Mouse (Mus musculus) intestine, embryonic 15.5 days (tissue): ENCODE data around the gene Gm12184. TPM values are rescaled to one million over a fixed set of nuclear protein-coding genes. Genes with fewer than 3 reads are reported as not detected.
"Not testable (repeated sequence)": the region's sequence is repeated elsewhere in the genome, so short reads cannot be mapped to it uniquely, and the experiment has no call there.

Experiments used
- ATAC-seq: fragments of 200-750 bp; cut with Nextera tagmentation; 2 replicates; pipeline ENCODE4 v1.8.0; 2017; ENCODE audit warnings: moderate TSS enrichment, moderate library complexity
- H3K27ac ChIP-seq: fragments of 300-500 bp; sonication (generic); 2 replicates; pipeline ENCODE4 v1.5.1; 2015; ENCODE audit warnings: mild to moderate bottlenecking, inconsistent platforms
- H3K27me3 ChIP-seq: fragments of 300-500 bp; sonication (generic); replicated peaks from 2 replicates; pipeline ENCODE4 v1.6.1; 2015; ENCODE audit warnings: inconsistent platforms
- H3K36me3 ChIP-seq: fragments of 300-500 bp; sonication (generic); 2 replicates; pipeline ENCODE4 v1.6.1; 2015; ENCODE audit warnings: inconsistent platforms
- H3K4me1 ChIP-seq: fragments of 300-500 bp; sonication (generic); replicated peaks from 2 replicates; pipeline ENCODE4 v1.6.1; 2015; ENCODE audit warnings: inconsistent platforms
- H3K4me2 ChIP-seq: fragments of 300-500 bp; sonication (generic); replicated peaks from 2 replicates; pipeline ENCODE4 v1.6.1; 2015; ENCODE audit warnings: mild to moderate bottlenecking, inconsistent platforms
- H3K4me3 ChIP-seq: fragments of 300-500 bp; sonication (generic); replicated peaks from 2 replicates; pipeline ENCODE4 v1.5.1; 2015; ENCODE audit warnings: inconsistent platforms
- H3K9ac ChIP-seq: fragments of 300-500 bp; sonication (generic); 2 replicates; pipeline ENCODE4 v1.6.1; 2015; ENCODE audit warnings: inconsistent platforms
- H3K9me3 ChIP-seq: fragments of 300-500 bp; sonication (generic); 2 replicates; pipeline ENCODE4 v1.6.1; 2016; ENCODE audit warnings: inconsistent platforms
- WGBS: fragments of 180-500 bp; shearing (Covaris S2); methylation state at CpG from one replicate; pipeline ENCODE4 v1.1.7; 2015; 5-methylcytosine and 5-hydroxymethylcytosine counted together
- polyA plus RNA-seq: library from polyadenylated mRNA; unstranded; fragments of >200 nt; fragmentation: Nextera tagmentation; extraction: Ambion mirVana; gene quantifications from 2 replicates; pipeline ENCODE4 v1.2.1, GENCODE M21; 2015

The Gm12184 gene
- polyA plus RNA-seq = 3.7 and 5.4 TPM in 2 replicates

DNA sequence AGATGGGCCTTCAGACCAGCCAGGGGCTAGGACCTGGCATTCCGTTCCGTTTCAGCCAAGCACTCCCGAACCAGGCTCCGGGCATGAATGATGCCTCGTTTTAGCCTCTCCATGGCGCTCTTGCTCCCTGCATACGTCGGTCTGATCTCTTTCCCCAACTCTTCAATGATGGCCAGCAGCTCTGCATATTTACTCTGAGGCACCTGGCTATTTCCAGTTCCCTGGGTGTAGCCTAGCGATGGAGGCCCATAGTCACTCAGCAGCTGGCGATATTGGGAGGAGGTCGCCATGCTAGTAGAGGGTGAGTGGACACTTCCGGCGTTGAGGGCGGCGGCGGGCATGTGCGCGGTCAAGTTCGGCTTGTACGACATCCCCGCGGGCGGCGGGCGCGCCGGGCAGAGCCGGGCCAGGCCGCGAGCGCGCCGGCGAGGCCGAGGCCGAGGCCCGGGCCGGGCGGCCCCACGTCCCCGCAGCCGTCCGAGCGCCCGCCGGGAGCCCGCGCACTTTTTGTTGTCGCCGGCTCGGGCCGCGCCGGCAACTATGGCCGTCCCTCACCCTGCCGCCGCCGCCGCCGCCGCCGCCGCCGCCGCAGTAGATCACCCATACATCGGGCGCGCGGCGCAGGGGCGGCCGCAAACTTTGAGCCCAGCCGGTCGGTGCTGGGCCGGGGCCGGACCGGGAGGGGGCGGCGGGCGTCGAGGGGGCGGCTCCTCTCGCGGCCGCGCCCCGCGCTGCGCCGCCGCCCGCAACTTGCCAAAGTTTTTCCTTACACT is at the start of gene Gm12184, which contains the start of gene Trim7:
Gene Gm12184 (minus strand): TSS at position 677 of the 773 bp plus-strand sequence.
Gene Trim7 (plus strand): TSS at position 162 of the 773 bp plus-strand sequence.
- not testable (repeated sequence) for H3K27me3 ChIP-seq, H3K36me3 ChIP-seq, H3K9me3 ChIP-seq
- peaks cover 10% of the 10 kb centered on the region; the same call in 1 of the 2 replicates for H3K4me1 ChIP-seq
- peak; percentile 87 for ATAC-seq
- H3K4me3 ChIP-seq = peak within 1 kb of the TSS; percentile 46
- H3K4me2 ChIP-seq = peak within 1 kb of the TSS; percentile 69
- peak within 1 kb of the TSS; percentile 48 for H3K9ac ChIP-seq
- H3K27ac ChIP-seq = peak within 1 kb of the TSS; percentile 48; the same call in 1 of the 2 replicates
- under 1% methylated on average over 70 of the region's 92 CpGs for WGBS

DNA sequence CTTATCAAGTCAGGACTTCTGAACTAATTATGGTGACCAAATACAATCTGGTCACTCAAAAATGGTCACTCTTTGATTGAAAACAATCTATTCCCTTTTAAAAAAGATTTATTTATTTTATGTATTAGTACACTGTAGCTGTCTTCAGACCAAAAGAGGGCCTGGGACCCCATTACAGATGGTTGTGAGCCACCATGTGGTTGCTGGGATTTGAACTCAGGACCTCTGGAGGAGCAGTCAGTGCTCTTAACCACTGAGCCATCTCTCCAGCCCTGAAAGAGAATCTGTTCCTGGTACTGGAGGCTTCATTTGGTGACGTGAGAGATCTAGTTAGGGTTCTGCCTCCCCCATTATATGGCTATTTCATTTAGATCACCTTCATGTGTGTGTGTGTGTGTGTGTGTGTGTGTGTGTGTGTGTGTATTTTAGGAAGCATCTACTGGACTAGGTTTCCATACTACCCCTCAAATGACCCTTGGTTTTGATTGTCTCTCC is 48.9 kb upstream of the Gm12184 start:
- H3K4me2 ChIP-seq, H3K36me3 ChIP-seq, H3K4me3 ChIP-seq, ATAC-seq, H3K27ac ChIP-seq, H3K9ac ChIP-seq, H3K27me3 ChIP-seq, H3K9me3 ChIP-seq: not testable (repeated sequence)
- 92% methylated on average over 1 of the region's 1 CpGs for WGBS
- H3K4me1 ChIP-seq = peaks cover 18% of the 10 kb centered on the region

DNA sequence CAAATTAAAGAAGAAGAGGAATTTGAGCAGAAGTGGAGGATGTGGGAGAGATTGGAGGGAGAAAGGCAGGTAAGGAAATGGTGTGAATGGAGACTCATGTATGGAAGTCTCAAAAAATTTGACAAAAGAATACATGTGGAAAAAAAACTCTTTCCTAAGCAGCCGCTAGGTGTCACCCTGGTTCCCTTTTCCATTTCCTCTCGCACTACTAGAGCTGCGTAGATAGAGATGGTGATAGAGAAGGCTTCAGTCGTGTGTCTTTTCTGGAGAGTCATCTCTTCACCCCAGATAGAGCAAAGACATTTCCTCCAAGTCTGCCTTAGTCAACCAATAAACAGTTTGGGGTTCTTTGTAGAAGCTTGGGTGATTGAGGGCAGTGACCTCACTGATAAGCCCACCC is 48.0 kb upstream of the Gm12184 start:
- Histone ChIP-seq H3K4me1 (peaks cover 26% of the 10 kb centered on the region), H3K9ac (no peak overlapping the region), H3K4me3 (no peak overlapping the region), H3K27me3 (no peaks in the 10 kb centered on the region), H3K36me3 (no peaks in the 10 kb centered on the region), H3K9me3 (no peaks in the 10 kb centered on the region), H3K27ac (no peak overlapping the region), H3K4me2 (no peak overlapping the region)
- under 1% methylated on average over 4 of the region's 4 CpGs for WGBS
- ATAC-seq = no peak

DNA sequence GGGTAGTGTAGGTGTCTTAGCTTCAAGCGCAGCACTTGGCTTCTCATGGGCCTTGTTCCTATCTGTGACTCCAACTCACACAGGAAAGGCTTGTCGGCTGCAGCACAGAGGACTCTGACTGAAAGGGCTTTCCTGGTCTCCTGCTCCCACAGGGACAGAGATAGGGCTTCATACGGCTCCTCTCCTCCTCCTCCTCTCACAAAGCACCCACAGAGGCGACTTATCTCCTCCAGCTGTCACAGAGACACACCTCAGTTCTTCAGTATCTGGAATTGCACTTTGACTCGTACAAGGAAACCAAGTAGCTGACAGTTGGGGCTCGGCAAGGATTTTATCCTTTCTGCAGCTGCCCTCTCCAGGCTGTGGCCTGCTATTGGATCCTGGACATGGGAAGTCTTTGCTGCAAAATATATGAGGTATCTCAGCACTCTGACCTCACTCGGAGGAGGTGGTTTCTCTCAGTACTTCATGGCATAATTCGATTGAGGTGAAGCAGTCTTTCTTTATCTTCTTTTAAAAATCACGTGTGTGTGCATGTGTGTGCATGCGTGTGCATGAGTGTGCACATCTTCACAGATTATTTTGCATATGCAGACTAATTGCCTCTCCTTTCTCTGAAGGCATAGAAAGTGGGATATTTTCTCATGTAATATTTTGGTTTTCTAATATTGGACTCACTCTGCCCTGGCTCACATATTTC is 47.3 kb upstream of the Gm12184 start:
- 44% methylated on average over 10 of the region's 10 CpGs for WGBS
- no peak overlapping the region for H3K4me3 ChIP-seq
- peaks cover 32% of the 10 kb centered on the region for H3K4me1 ChIP-seq
- H3K27me3 ChIP-seq = no peaks in the 10 kb centered on the region
- peak overlapping the region; percentile 35 for H3K4me2 ChIP-seq
- peak; percentile 64 for ATAC-seq
- H3K9ac ChIP-seq = no peak overlapping the region
- no peaks in the 10 kb centered on the region for H3K36me3 ChIP-seq
- peak overlapping the region; percentile 81 for H3K27ac ChIP-seq
- H3K9me3 ChIP-seq = no peaks in the 10 kb centered on the region

DNA sequence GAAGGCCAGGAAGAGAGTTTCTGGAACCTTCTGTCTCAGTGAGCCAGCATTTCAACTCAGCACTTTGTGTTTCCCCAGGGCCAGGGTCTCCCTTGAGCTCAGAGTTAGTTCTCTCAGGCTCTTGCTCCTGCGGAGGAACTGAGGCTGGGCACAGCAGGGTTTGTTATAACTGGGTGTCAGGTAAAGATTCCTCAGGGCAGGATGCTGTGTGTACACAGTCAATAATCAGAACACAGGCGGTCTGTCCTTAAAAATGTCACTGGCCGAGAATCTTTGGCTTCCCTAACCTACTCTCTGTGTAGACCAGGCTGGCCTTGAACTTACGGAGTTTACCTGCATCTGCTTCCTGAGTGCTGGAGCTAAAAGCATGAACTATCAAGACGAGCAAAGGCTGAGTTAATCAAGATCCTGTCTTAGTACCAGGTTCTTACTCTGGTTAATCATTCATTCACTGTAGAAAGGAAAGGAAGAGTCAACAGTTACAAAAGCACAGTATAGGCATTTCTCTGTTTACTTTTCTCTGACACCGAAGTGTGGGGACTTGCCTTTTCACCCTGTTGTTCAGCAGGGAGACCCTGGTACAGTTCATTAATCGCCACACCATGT is 46.3 kb upstream of the Gm12184 start:
- H3K4me1 ChIP-seq = peaks cover 33% of the 10 kb centered on the region
- no peak overlapping the region for H3K4me3 ChIP-seq
- peak; percentile 50 for ATAC-seq
- H3K9me3 ChIP-seq = no peaks in the 10 kb centered on the region
- H3K27ac ChIP-seq = peak overlapping the region; percentile 81
- no peaks in the 10 kb centered on the region for H3K27me3 ChIP-seq
- H3K4me2 ChIP-seq = peak overlapping the region; percentile 86
- H3K36me3 ChIP-seq = no peaks in the 10 kb centered on the region
- no peak overlapping the region for H3K9ac ChIP-seq
- WGBS = 60% methylated on average over 7 of the region's 7 CpGs

DNA sequence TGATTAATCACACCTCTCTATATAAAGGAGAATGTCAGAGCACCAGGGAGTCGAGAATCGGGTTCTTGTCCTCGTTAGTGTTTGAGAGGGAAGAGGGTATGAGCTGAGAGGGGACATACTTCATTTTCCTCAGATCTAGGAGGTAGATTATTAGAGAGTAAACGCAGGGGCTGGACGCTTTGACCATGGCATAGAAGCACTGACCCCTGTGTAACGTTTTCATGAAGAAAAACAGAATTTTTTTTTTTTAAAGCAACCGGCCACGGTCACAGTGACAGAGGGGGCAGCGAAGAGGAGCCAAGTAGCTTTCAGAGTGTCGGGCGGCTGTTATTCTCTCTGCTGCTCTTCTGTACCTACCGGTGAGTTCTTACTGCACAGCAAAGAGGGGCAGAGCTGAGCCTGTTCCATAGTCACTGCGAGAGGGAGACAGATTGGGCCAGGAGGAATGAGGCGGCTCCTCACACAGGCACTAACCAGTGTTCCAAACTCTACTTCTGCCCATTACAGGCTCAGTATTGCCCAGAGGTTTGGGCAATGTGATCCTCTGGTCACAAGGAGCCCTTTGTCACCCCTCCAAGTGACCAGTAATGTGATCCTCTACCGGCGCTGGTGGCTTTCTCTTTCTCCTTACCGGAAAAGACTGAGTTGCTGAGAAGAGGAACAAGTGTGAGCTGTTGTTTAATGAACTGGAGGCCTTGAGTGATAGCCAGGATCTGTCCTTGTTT is 45.5 kb upstream of the Gm12184 start:
- Histone ChIP-seq H3K9me3 (no peaks in the 10 kb centered on the region), H3K4me3 (peak overlapping the region; percentile 47), H3K27ac (peak overlapping the region; percentile 80), H3K4me2 (peak overlapping the region; percentile 86), H3K36me3 (no peaks in the 10 kb centered on the region), H3K4me1 (peaks cover 33% of the 10 kb centered on the region), H3K9ac (peak overlapping the region; percentile 54), H3K27me3 (no peaks in the 10 kb centered on the region)
- WGBS = 14% methylated on average over 17 of the region's 17 CpGs
- no peak for ATAC-seq

DNA sequence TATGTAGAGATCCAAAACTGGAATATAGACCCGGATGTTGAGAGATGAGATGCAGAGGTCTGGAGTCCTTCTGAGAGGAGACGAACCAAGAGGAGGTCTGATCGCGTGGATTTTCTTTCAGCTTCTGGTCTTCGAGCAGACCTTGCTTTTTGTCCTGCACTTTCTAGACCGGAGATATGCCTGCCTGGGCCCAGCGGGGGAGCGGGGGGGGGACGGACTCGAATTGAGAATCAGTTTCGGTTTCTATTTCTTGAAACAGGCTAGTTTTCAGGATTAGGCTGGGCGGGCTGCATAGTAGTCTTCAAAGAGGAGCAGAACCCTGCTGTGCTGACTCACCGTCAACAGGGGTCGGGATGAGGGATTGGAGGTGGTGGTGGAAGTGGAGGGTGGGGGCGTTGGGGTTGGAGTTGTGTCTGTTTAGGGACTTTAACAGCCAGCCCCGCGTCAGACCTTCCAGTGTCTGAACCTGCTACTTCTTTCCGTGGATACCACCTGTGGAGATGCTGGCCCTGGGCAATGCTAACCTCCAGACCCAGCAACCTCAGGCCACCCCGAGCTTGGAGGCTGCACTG is 44.8 kb upstream of the Gm12184 start, which contains the start of gene Irgm1:
Gene Irgm1 (minus strand): TSS at position 483 of the 572 bp plus-strand sequence.
- H3K9me3 ChIP-seq = no peaks in the 10 kb centered on the region
- H3K4me3 ChIP-seq = peak within 1 kb of the TSS; percentile 47
- H3K27me3 ChIP-seq = no peaks in the 10 kb centered on the region
- H3K36me3 ChIP-seq = no peaks in the 10 kb centered on the region
- 1% methylated on average over 19 of the region's 19 CpGs for WGBS
- H3K27ac ChIP-seq = peak within 1 kb of the TSS; percentile 80
- ATAC-seq = peak; percentile 24
- H3K4me1 ChIP-seq = peaks cover 33% of the 10 kb centered on the region
- peak within 1 kb of the TSS; percentile 86 for H3K4me2 ChIP-seq
- H3K9ac ChIP-seq = peak within 1 kb of the TSS; percentile 54

DNA sequence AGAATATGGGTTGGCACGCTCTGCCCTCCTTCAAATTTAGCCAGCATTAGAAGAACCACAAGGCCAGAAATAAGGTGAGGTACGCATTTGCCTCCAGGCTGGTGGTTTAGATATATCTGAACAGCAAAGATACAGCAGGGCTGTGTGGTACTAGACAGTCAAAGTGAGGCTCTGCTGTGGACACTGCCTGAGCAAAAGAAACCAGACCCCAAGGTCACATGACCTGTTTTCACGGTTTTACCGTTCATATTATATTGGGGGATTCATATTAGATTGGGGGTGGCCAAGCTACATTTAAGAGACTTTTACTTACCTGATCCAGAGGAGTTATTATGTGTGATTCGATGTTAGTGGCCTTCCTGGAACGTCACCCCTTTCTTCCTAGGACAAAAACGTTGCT is 44.3 kb upstream of the Gm12184 start:
- no peak for ATAC-seq
- Histone ChIP-seq H3K4me3 (peak overlapping the region; percentile 47), H3K36me3 (no peaks in the 10 kb centered on the region), H3K9ac (peak overlapping the region; percentile 54), H3K27ac (peak overlapping the region; percentile 80), H3K4me1 (peaks cover 33% of the 10 kb centered on the region), H3K9me3 (no peaks in the 10 kb centered on the region), H3K27me3 (no peaks in the 10 kb centered on the region), H3K4me2 (peak overlapping the region; percentile 86)
- whole genome bisulfite sequencing = 26% methylated on average over 7 of the region's 7 CpGs

DNA sequence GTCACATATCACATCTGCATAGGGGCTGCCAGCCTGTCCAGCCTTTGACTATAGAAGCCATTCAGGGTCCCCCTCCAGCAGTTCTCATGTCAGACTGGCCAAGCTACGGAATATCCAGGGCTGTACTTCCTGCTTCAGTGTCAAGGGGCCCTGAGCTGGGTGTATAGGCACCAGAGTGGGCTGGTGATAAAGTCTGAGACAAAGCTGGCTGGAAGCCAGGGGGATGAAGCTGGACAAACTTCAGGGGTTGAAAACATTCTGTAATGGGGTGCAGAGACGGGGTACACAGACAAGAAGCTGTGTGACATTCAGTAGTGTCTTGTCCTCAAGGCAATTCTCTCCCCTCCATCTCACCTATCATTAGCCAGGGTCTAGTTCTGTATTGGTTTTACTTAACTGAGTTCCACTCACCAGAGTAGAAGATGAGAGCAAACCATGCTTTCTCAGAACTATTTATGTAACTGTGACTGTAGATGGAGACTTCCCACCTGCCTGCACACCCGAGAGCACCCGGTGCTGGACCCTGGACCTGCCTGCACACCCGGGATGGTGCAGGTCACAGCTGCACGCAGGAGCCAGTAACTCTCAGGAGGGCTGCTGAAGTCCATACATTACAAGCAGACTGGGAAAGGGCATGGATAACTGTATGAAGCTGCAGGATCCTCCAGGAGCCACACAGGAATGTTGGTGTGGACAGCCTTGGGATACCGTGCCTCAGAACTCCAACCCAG is 43.1 kb upstream of the Gm12184 start:
- peak; percentile 49 for ATAC-seq
- Histone ChIP-seq H3K4me3 (peak overlapping the region; percentile 47), H3K27ac (peak overlapping the region; percentile 80), H3K27me3 (no peaks in the 10 kb centered on the region), H3K36me3 (no peaks in the 10 kb centered on the region), H3K4me1 (peaks cover 31% of the 10 kb centered on the region), H3K4me2 (peak overlapping the region; percentile 86), H3K9me3 (no peaks in the 10 kb centered on the region), H3K9ac (peak overlapping the region; percentile 54)
- WGBS = 21% methylated on average over 7 of the region's 7 CpGs

DNA sequence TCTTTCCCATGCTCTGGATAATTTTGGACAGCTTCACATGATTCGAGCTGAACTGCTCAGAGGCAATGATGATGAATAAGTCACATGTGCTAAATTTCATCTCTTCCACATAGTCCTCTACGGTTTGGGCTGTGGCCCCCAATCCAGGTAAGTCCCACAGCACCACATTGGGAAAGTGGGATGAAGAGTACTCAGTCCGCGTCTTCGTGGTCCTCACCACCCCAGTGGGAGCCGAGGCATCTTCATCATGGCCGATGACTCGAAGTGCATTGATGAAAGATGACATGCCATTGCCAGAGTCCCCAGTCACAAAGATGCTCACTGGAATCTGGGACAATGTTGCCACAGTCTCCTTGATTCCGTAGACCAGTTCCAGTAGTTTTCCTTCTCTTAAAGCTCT is 40.0 kb upstream of the Gm12184 start:
- 95% methylated on average over 9 of the region's 9 CpGs for WGBS
- no peaks in the 10 kb centered on the region for H3K27me3 ChIP-seq
- peaks cover 19% of the 10 kb centered on the region for H3K4me1 ChIP-seq
- H3K9me3 ChIP-seq = no peaks in the 10 kb centered on the region
- H3K4me2 ChIP-seq = no peak overlapping the region
- no peak for ATAC-seq
- no peak overlapping the region for H3K9ac ChIP-seq
- no peak overlapping the region for H3K4me3 ChIP-seq
- H3K36me3 ChIP-seq = no peaks in the 10 kb centered on the region
- H3K27ac ChIP-seq = no peak overlapping the region

DNA sequence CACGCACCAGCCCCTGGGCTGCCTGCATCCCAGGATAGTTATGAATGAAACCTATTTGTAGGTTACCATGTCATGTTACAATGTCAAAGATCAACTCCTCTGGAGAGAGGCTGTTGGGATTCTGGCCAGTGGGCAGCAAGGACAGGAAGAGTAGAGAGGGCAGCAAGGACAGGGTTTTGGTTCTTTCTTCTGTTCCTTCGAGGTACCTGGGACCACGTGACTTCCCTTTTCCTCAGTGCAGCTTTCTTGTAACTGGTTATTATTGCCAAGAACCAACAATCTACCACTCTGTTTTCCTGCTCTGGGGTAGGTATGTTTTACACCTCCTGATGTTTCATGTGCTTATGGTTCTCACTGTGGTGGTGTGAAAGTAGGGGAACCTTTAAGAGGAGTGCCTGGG is 37.4 kb upstream of the Gm12184 start:
- Histone ChIP-seq H3K27ac (no peak overlapping the region), H3K4me2 (no peak overlapping the region), H3K9ac (no peak overlapping the region), H3K36me3 (no peaks in the 10 kb centered on the region), H3K27me3 (no peaks in the 10 kb centered on the region), H3K9me3 (no peaks in the 10 kb centered on the region), H3K4me3 (no peak overlapping the region), H3K4me1 (peaks cover 2% of the 10 kb centered on the region; the same call in 1 of the 2 replicates)
- ATAC-seq = no peak
- WGBS = 78% methylated on average over 3 of the region's 3 CpGs
